Mouse (Mus musculus): ENCODE data around the gene S100a5. TPM values are rescaled to one million over a fixed set of nuclear protein-coding genes. Genes with fewer than 3 reads are reported as not detected.

Gene S100a5
- total and polyA plus RNA-seq, 3 experiments, result not detected

GRCm38 (mm10) chr3:90613461-90614147, 5.3 kb downstream of the S100a5 start:
- Histone ChIP-seq H3K4me1 (ENCODE audit: control insufficient read depth in 1 of 2, insufficient read depth in 2 of 2) (peaks cover 0 to 36% of the 10 kb centered on the region in 2 experiments; a peak in 2 of 4 replicates), H3K79me2 (replicated peaks; ENCODE audit: control insufficient read depth, extremely low read depth, insufficient read depth, poor library complexity, severe bottlenecking) (no peaks in the 10 kb centered on the region), H3K27ac (ENCODE audit: insufficient read depth, low read depth) (no peak overlapping the region), H3K9me3 (replicated peaks; ENCODE audit: low read length) (no peaks in the 10 kb centered on the region), H3K36me3 (replicated peaks in 1 of 2; ENCODE audit: control insufficient read depth in 1 of 2, insufficient read depth in 1 of 2, low read length in 1 of 2) (no peaks in the 10 kb centered on the region), H3K4me2 (ENCODE audit: insufficient read depth, low read depth, poor library complexity, severe bottlenecking) (no peak overlapping the region), H3K27me3 (replicated peaks) (peaks cover 4% of the 10 kb centered on the region), H3K9ac (ENCODE audit: insufficient read depth, low read depth) (no peak overlapping the region), H3K4me3 (replicated peaks in 1 of 3; ENCODE audit: low read depth in 2 of 3, low read length in 2 of 3, poor library complexity in 1 of 3) (no peak overlapping the region)
- no peak for DNase-seq (ENCODE audit: extremely low read depth)
- dilution Hi-C loops (cut with MboI; ENCODE audit: extremely low pct_ligation_motif_present, extremely low pct_unique_long_range_greater_than_20kb, low sequenced_read_pairs), result no loop called here
- TF ChIP-seq MAFK (IDR thresholded peaks at IDR 0.05; ENCODE audit: insufficient replicate concordance, low read length) (no peak), MXI1 (IDR thresholded peaks at IDR 0.05; ENCODE audit: low read depth, low read length) (no peak), ZKSCAN1 (IDR thresholded peaks at IDR 0.05; ENCODE audit: borderline replicate concordance, low read depth, low read length) (no peak), HCFC1 (IDR thresholded peaks at IDR 0.05; ENCODE audit: low read depth, low read length) (no peak), TCF12 (IDR thresholded peaks at IDR 0.05; ENCODE audit: low read depth, low read length) (no peak), IRF4 (IDR thresholded peaks at IDR 0.05; ENCODE audit: low read depth, low read length) (no peak), E2F4 (IDR thresholded peaks at IDR 0.05; ENCODE audit: insufficient replicate concordance, low read depth, low read length) (no peak), ZC3H11A (IDR thresholded peaks at IDR 0.05; ENCODE audit: low read depth, low read length) (no peak), KAT2A (IDR thresholded peaks at IDR 0.05; ENCODE audit: insufficient replicate concordance, low read length) (no peak), ELF1 (IDR thresholded peaks at IDR 0.05; ENCODE audit: low read depth, low read length) (no peak), MAX (IDR thresholded peaks at IDR 0.05; ENCODE audit: low read length) (no peak), POLR2AphosphoS2 (IDR thresholded peaks at IDR 0.05; ENCODE audit: low read depth, low read length) (no peak), EP300 (IDR thresholded peaks at IDR 0.05; ENCODE audit: low read length) (no peak), JUND (conservative IDR thresholded peaks at IDR 0.05; ENCODE audit: low read depth, low read length) (no peak), USF2 (conservative IDR thresholded peaks at IDR 0.05; ENCODE audit: low read depth, low read length) (no peak), SMC3 (IDR thresholded peaks at IDR 0.05; ENCODE audit: low read depth, low read length) (no peak), CTCF (conservative IDR thresholded peaks at IDR 0.05 in 1 of 2, IDR thresholded peaks at IDR 0.05 in 1 of 2; ENCODE audit: low read depth in 2 of 2, low read length in 2 of 2) (no peak), CHD2 (IDR thresholded peaks at IDR 0.05; ENCODE audit: low read length) (no peak)
- in situ Hi-C loops (cut with MboI; ENCODE audit: low pct_ligation_motif_present, low pct_unique_long_range_greater_than_20kb, low sequenced_read_pairs), result loop anchor here (5.0 kb wide), 1 partner anchor 106 kb away; the partner anchor contains the start of gene Chtop

GRCm38 (mm10) chr3:90614148-90614530, 5.8 kb downstream of the S100a5 start:
- Histone ChIP-seq H3K27ac (ENCODE audit: insufficient read depth, low read depth) (no peak overlapping the region), H3K9ac (ENCODE audit: insufficient read depth, low read depth) (no peak overlapping the region), H3K79me2 (replicated peaks; ENCODE audit: control insufficient read depth, extremely low read depth, insufficient read depth, poor library complexity, severe bottlenecking) (no peaks in the 10 kb centered on the region), H3K4me3 (replicated peaks in 1 of 3; ENCODE audit: low read depth in 2 of 3, low read length in 2 of 3, poor library complexity in 1 of 3) (no peak overlapping the region), H3K9me3 (replicated peaks; ENCODE audit: low read length) (no peaks in the 10 kb centered on the region), H3K27me3 (replicated peaks) (peaks cover 3% of the 10 kb centered on the region), H3K4me1 (ENCODE audit: control insufficient read depth in 1 of 2, insufficient read depth in 2 of 2) (peaks cover 0 to 31% of the 10 kb centered on the region in 2 experiments; a peak in 2 of 4 replicates), H3K4me2 (ENCODE audit: insufficient read depth, low read depth, poor library complexity, severe bottlenecking) (no peak overlapping the region), H3K36me3 (replicated peaks in 1 of 2; ENCODE audit: control insufficient read depth in 1 of 2, insufficient read depth in 1 of 2, low read length in 1 of 2) (no peaks in the 10 kb centered on the region)
- TF ChIP-seq ETS1 (conservative IDR thresholded peaks at IDR 0.05; ENCODE audit: low read depth, low read length) (no peak), E2F4 (IDR thresholded peaks at IDR 0.05; ENCODE audit: insufficient replicate concordance, low read depth, low read length) (no peak), JUN (IDR thresholded peaks at IDR 0.05; ENCODE audit: insufficient read depth, low read depth, low read length) (no peak), POLR2A (IDR thresholded peaks at IDR 0.05; ENCODE audit: low read depth, low read length) (no peak), NRF1 (IDR thresholded peaks at IDR 0.05; ENCODE audit: low read depth, low read length) (no peak), ZMIZ1 (IDR thresholded peaks at IDR 0.05; ENCODE audit: low read depth, low read length) (no peak), TCF12 (IDR thresholded peaks at IDR 0.05; ENCODE audit: low read depth, low read length) (no peak), BHLHE40 (IDR thresholded peaks at IDR 0.05; ENCODE audit: low read depth, low read length) (no peak), HCFC1 (IDR thresholded peaks at IDR 0.05; ENCODE audit: low read depth, low read length) (no peak), MXI1 (IDR thresholded peaks at IDR 0.05; ENCODE audit: low read depth, low read length) (no peak), ZC3H11A (IDR thresholded peaks at IDR 0.05; ENCODE audit: low read depth, low read length) (no peak), CHD2 (IDR thresholded peaks at IDR 0.05; ENCODE audit: low read length) (no peak), MEF2A (IDR thresholded peaks at IDR 0.05; ENCODE audit: borderline replicate concordance, low read depth, low read length) (no peak), UBTF (IDR thresholded peaks at IDR 0.05; ENCODE audit: low read depth, low read length) (no peak), SMC3 (IDR thresholded peaks at IDR 0.05; ENCODE audit: low read depth, low read length) (no peak), MAX (IDR thresholded peaks at IDR 0.05; ENCODE audit: low read length) (no peak), ZKSCAN1 (IDR thresholded peaks at IDR 0.05; ENCODE audit: borderline replicate concordance, low read depth, low read length) (no peak), CHD1 (IDR thresholded peaks at IDR 0.05; ENCODE audit: low read depth, low read length) (no peak)
- dilution Hi-C loops (cut with MboI; ENCODE audit: extremely low pct_ligation_motif_present, extremely low pct_unique_long_range_greater_than_20kb, low sequenced_read_pairs), result no loop called here
- DNase-seq (ENCODE audit: extremely low read depth), result no peak
- in situ Hi-C loops (cut with MboI; ENCODE audit: low pct_ligation_motif_present, low pct_unique_long_range_greater_than_20kb, low sequenced_read_pairs), result loop anchor here (5.0 kb wide), 1 partner anchor 107 kb away; the partner anchor contains the start of gene Chtop

All from CH12.LX (cell line).